ENCODE assay signal across 20 mouse cellular contexts in the genomic region with DNA sequence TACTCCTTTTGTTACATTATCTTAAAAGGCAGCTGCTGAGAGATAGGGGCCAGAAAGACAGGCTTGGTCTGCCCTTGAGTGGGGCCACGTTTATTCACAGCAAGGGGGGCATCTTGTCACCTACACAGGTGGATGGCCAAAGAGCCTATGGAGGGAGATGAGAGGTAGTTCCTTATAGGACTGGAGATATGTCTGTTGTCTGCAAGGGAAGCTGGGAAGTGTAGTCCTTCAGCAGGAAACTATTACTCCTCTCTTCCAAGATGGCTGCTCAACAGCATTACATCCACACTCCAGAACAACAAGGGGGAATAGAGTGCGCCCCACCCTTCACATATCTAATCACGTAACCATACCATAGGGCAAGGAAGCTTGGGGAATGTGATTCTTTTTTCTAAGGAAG. TPM values are rescaled to one million over a fixed set of nuclear protein-coding genes. Genes with fewer than 3 reads are reported as not detected.
DNase-seq lines count a peak whose midpoint lies in the region; ATAC-seq and TF ChIP-seq lines count a peak whose summit lies in the region.
"Had no signal": no experiment of that assay in that cellular context is flagged by ENCODE, and none has a peak within 500 bp of the region (broad histone marks: within the 10 kb centered on the region; RNA-seq: fewer than 3 reads in every experiment).

No protein-coding gene starts in this region.

- no peaks in the 10 kb centered on the region for H3K9me3 ChIP-seq in hindbrain, postnatal 0 days (ENCODE audit: low read length)
- H3K9me3 ChIP-seq in hindbrain, embryonic 16.5 days (ENCODE audit: control insufficient read depth, low read length) = no peaks in the 10 kb centered on the region
- no peaks in the 10 kb centered on the region for H3K9me3 ChIP-seq in liver, embryonic 15.5 days (replicated peaks)
- no peaks in the 10 kb centered on the region for H3K9me3 ChIP-seq in MEL (replicated peaks; ENCODE audit: insufficient read depth, low read length)
- H3K9me3 ChIP-seq: embryonic facial prominence, embryonic 10.5 days; forebrain, embryonic 15.5 days; heart, embryonic 13.5 days; hindbrain, embryonic 15.5 days had no signal

- H3K4me3 ChIP-seq in hindbrain, postnatal 0 days (ENCODE audit: low read length) = no peak overlapping the region
- no peak overlapping the region for H3K4me3 ChIP-seq in hindbrain, embryonic 16.5 days (ENCODE audit: low read length)
- no peak overlapping the region for H3K4me3 ChIP-seq in liver, embryonic 15.5 days (replicated peaks)
- H3K4me3 ChIP-seq in MEL (ENCODE audit: control insufficient read depth in 1 of 2, insufficient read depth in 1 of 2, low read depth in 2 of 2, low read length in 2 of 2) = no peak overlapping the region
- H3K4me3 ChIP-seq: embryonic facial prominence, embryonic 10.5 days; forebrain, embryonic 15.5 days; heart, embryonic 13.5 days; hindbrain, embryonic 15.5 days had no signal

- no peaks in the 10 kb centered on the region for H3K79me2 ChIP-seq in MEL (ENCODE audit: control insufficient read depth, insufficient read depth, low read length, poor library complexity)

- ATAC-seq in hindbrain, postnatal 0 days = no peak
- no peak for ATAC-seq in hindbrain, embryonic 16.5 days
- ATAC-seq in liver, embryonic 15.5 days (ENCODE audit: insufficient read depth) = no peak
- ATAC-seq: forebrain, embryonic 15.5 days; Patski had no signal

- H3K4me2 ChIP-seq in hindbrain, postnatal 0 days (ENCODE audit: low read depth, low read length) = no peak overlapping the region
- no peak overlapping the region for H3K4me2 ChIP-seq in hindbrain, embryonic 16.5 days (ENCODE audit: low read length)
- no peak overlapping the region for H3K4me2 ChIP-seq in liver, embryonic 15.5 days
- H3K4me2 ChIP-seq: forebrain, embryonic 15.5 days; heart, embryonic 13.5 days; hindbrain, embryonic 15.5 days had no signal

- no peak for TF ChIP-seq POLR2A in MEL (IDR thresholded peaks at IDR 0.05; ENCODE audit: control insufficient read depth in 1 of 2, insufficient read depth in 1 of 2, low read depth in 1 of 2, low read length in 2 of 2, poor library complexity in 1 of 2)
- TF ChIP-seq POLR2A in brain, embryonic 14.5 days (IDR thresholded peaks at IDR 0.05; ENCODE audit: borderline replicate concordance, extremely low read depth, insufficient read depth, insufficient read length, poor library complexity, severe bottlenecking) = no peak

- no peak overlapping the region for H3K27ac ChIP-seq in hindbrain, postnatal 0 days
- no peak overlapping the region for H3K27ac ChIP-seq in hindbrain, embryonic 16.5 days (ENCODE audit: low read depth, low read length)
- peak overlapping the region; percentile 78 for H3K27ac ChIP-seq in liver, embryonic 15.5 days (replicated peaks)
- H3K27ac ChIP-seq in MEL (ENCODE audit: control insufficient read depth, low read depth, low read length) = no peak overlapping the region
- H3K27ac ChIP-seq: embryonic facial prominence, embryonic 10.5 days; forebrain, embryonic 15.5 days; heart, embryonic 13.5 days; hindbrain, embryonic 15.5 days had no signal

- peak; percentile 5 for DNase-seq in hindbrain, postnatal 0 days (ENCODE audit: low spot score)
- DNase-seq in liver = no peak
- no peak for DNase-seq in MEL (ENCODE audit: low read depth, low spot score)
- peak; percentile 22 for DNase-seq in brain, embryonic 14.5 days (ENCODE audit: low read depth)
- no peak for DNase-seq in adrenal gland, adult 18-20 months (ENCODE audit: low spot score in 2 of 2)
- no peak for DNase-seq in right cerebral cortex, postnatal 14 days
- DNase-seq: adrenal gland, postnatal 10 days; cerebellum, adult 2 months; cerebellum, postnatal 10 days; gastrocnemius, postnatal 36 days; heart, postnatal 36 days had no signal

- no peak overlapping the region for H3K9ac ChIP-seq in hindbrain, postnatal 0 days (replicated peaks; ENCODE audit: low read length)
- H3K9ac ChIP-seq in hindbrain, embryonic 16.5 days (ENCODE audit: low read depth, low read length) = no peak overlapping the region
- H3K9ac ChIP-seq in liver, embryonic 15.5 days = no peak overlapping the region
- no peak overlapping the region for H3K9ac ChIP-seq in MEL (ENCODE audit: control insufficient read depth, low read depth, low read length, poor library complexity, severe bottlenecking)
- H3K9ac ChIP-seq: forebrain, embryonic 15.5 days; heart, embryonic 13.5 days; hindbrain, embryonic 15.5 days had no signal

- no peak for TF ChIP-seq RAD21 in MEL (IDR thresholded peaks at IDR 0.05; ENCODE audit: low read depth, low read length)

- no peaks in the 10 kb centered on the region for H3K36me3 ChIP-seq in hindbrain, postnatal 0 days (ENCODE audit: insufficient read depth, low read length)
- no peaks in the 10 kb centered on the region for H3K36me3 ChIP-seq in hindbrain, embryonic 16.5 days (ENCODE audit: control insufficient read depth, insufficient read depth, low read length)
- no peaks in the 10 kb centered on the region for H3K36me3 ChIP-seq in liver, embryonic 15.5 days (replicated peaks)
- peaks cover 0 to 9% of the 10 kb centered on the region in 2 experiments; a peak in 2 of 4 replicates for H3K36me3 ChIP-seq in MEL (ENCODE audit: control insufficient read depth in 1 of 2, insufficient read depth in 2 of 2, low read length in 2 of 2)
- H3K36me3 ChIP-seq: embryonic facial prominence, embryonic 10.5 days; forebrain, embryonic 15.5 days; heart, embryonic 13.5 days; hindbrain, embryonic 15.5 days had no signal

- 71% methylated on average over 3 of the region's 3 CpGs for WGBS in hindbrain, postnatal 0 days
- WGBS in hindbrain, embryonic 16.5 days = 79% methylated on average over 3 of the region's 3 CpGs
- WGBS in liver, embryonic 15.5 days (ENCODE audit: insufficient replicate concordance) = 45% methylated on average over 3 of the region's 3 CpGs

- TF ChIP-seq EP300 in MEL (IDR thresholded peaks at IDR 0.05; ENCODE audit: low read depth in 1 of 2, low read length in 2 of 2) = no peak

- no peaks in the 10 kb centered on the region for H3K4me1 ChIP-seq in hindbrain, postnatal 0 days (ENCODE audit: insufficient read depth, low read length)
- no peaks in the 10 kb centered on the region for H3K4me1 ChIP-seq in hindbrain, embryonic 16.5 days (ENCODE audit: control insufficient read depth, insufficient read depth, low read depth, low read length)
- peaks cover 84% of the 10 kb centered on the region for H3K4me1 ChIP-seq in liver, embryonic 15.5 days (replicated peaks)
- peaks cover 0 to 13% of the 10 kb centered on the region in 2 experiments; a peak in 2 of 4 replicates for H3K4me1 ChIP-seq in MEL (ENCODE audit: control insufficient read depth in 1 of 2, insufficient read depth in 2 of 2, low read length in 2 of 2)
- H3K4me1 ChIP-seq: forebrain, embryonic 15.5 days had no signal

- H3K27me3 ChIP-seq in hindbrain, postnatal 0 days (ENCODE audit: insufficient read depth, low read length) = no peaks in the 10 kb centered on the region
- no peaks in the 10 kb centered on the region for H3K27me3 ChIP-seq in hindbrain, embryonic 16.5 days (replicated peaks; ENCODE audit: control insufficient read depth, insufficient read depth, low read length)
- H3K27me3 ChIP-seq in liver, embryonic 15.5 days = 0 out of 2 replicates have a peak, but pooled peaks cover 5% of the 10 kb centered on the region
- H3K27me3 ChIP-seq in MEL (ENCODE audit: control insufficient read depth in 1 of 2, insufficient read depth in 2 of 2, low read length in 2 of 2) = no peaks in the 10 kb centered on the region; a peak in 1 of 4 replicates
- H3K27me3 ChIP-seq: forebrain, embryonic 15.5 days; Patski had no signal

- no peak for TF ChIP-seq CTCF in hindbrain, postnatal 0 days (IDR thresholded peaks at IDR 0.05; ENCODE audit: low read depth)
- no peak for TF ChIP-seq CTCF in MEL (IDR thresholded peaks at IDR 0.05 in 2 of 3, conservative IDR thresholded peaks at IDR 0.05 in 1 of 3; ENCODE audit: control insufficient read depth in 1 of 3, insufficient read depth in 1 of 3, low read depth in 2 of 3, low read length in 3 of 3, poor library complexity in 1 of 3, severe bottlenecking in 1 of 3)
- TF ChIP-seq CTCF in brain, embryonic 14.5 days (IDR thresholded peaks at IDR 0.05; ENCODE audit: borderline replicate concordance, extremely low read depth, insufficient read depth, insufficient read length) = no peak

RNA-seq across cellular contexts. Expression of a gene that starts 1.9 kb away (rescaled TPM):
- 0.25 and 2.1 TPM in 2 replicates for total RNA-seq in hindbrain, postnatal 0 days (2014; rRNA removed)
- polyA plus RNA-seq in hindbrain, postnatal 0 days (2015; fragmentation: Nextera tagmentation; extraction: Ambion mirVana) = 0.45 and 0.66 TPM in 2 replicates
- 0.49 and 0.80 TPM in 2 replicates for polyA plus RNA-seq in hindbrain, embryonic 16.5 days (2015; fragmentation: Nextera tagmentation; extraction: Ambion mirVana)
- 0.99 and 1.5 TPM in 2 replicates for polyA plus RNA-seq in liver, embryonic 15.5 days (2015; fragmentation: Nextera tagmentation; extraction: Ambion mirVana)
- 0.08 TPM in 1 of 2 replicates, not detected in the other for total RNA-seq in MEL (2012; rRNA removed)
- under 1 TPM in 1 of 2 experiments, not detected in 1; 0.03 TPM for polyA plus RNA-seq in MEL (2012; ENCODE audit: insufficient read depth in 1 of 2, insufficient read length in 2 of 2, low read depth in 1 of 2, low replicate concordance in 2 of 2, missing spikeins in 1 of 2)
- 0.44 and 1.4 TPM in 2 replicates for polyA plus RNA-seq in brain, embryonic 14.5 days (2012; rRNA removed)
- total RNA-seq in adrenal gland, adult 18-20 months (2021) = under 1 TPM; 0.20 to 0.32 TPM
- total RNA-seq: gastrocnemius, adult 8-10 months; gastrocnemius, postnatal 36 days had no signal
- polyA plus RNA-seq: C2C12 had no signal

RNA-seq across cellular contexts. Expression of a gene that starts 2.7 kb away (rescaled TPM):
- total RNA-seq in hindbrain, postnatal 0 days (2014; rRNA removed) = 13.6 and 25.6 TPM in 2 replicates
- 96.1 and 96.8 TPM in 2 replicates for polyA plus RNA-seq in hindbrain, postnatal 0 days (2015; fragmentation: Nextera tagmentation; extraction: Ambion mirVana)
- polyA plus RNA-seq in hindbrain, embryonic 16.5 days (2015; fragmentation: Nextera tagmentation; extraction: Ambion mirVana) = 82.8 and 95.8 TPM in 2 replicates
- polyA plus RNA-seq in liver, embryonic 15.5 days (2015; fragmentation: Nextera tagmentation; extraction: Ambion mirVana) = 138 and 140 TPM in 2 replicates
- total RNA-seq in MEL (2012; rRNA removed) = 12.2 and 16.9 TPM in 2 replicates
- 10 to 100 TPM in 1 of 2 experiments, not detected in 1; 44.9 TPM for polyA plus RNA-seq in MEL (2012; ENCODE audit: insufficient read depth in 1 of 2, insufficient read length in 2 of 2, low read depth in 1 of 2, low replicate concordance in 2 of 2, missing spikeins in 1 of 2)
- 55.3 and 57.0 TPM in 2 replicates for polyA plus RNA-seq in brain, embryonic 14.5 days (2012; rRNA removed)
- total RNA-seq in adrenal gland, adult 18-20 months (2021) = 10 to 100 TPM; 39.2 to 40.4 TPM

RNA-seq across cellular contexts. Expression of a gene that starts 19.1 kb away (rescaled TPM):
- total RNA-seq in hindbrain, postnatal 0 days (2014; rRNA removed) = 1.2 and 19.5 TPM in 2 replicates
- 2.4 and 2.6 TPM in 2 replicates for polyA plus RNA-seq in hindbrain, postnatal 0 days (2015; fragmentation: Nextera tagmentation; extraction: Ambion mirVana)
- polyA plus RNA-seq in hindbrain, embryonic 16.5 days (2015; fragmentation: Nextera tagmentation; extraction: Ambion mirVana) = 3.2 and 3.3 TPM in 2 replicates
- polyA plus RNA-seq in liver, embryonic 15.5 days (2015; fragmentation: Nextera tagmentation; extraction: Ambion mirVana) = 22.1 and 28.1 TPM in 2 replicates
- 8.3 and 8.6 TPM in 2 replicates for total RNA-seq in MEL (2012; rRNA removed)
- 10 to 100 TPM in 1 of 2 experiments, not detected in 1; 17.5 TPM for polyA plus RNA-seq in MEL (2012; ENCODE audit: insufficient read depth in 1 of 2, insufficient read length in 2 of 2, low read depth in 1 of 2, low replicate concordance in 2 of 2, missing spikeins in 1 of 2)
- polyA plus RNA-seq in brain, embryonic 14.5 days (2012; rRNA removed) = 1.8 and 2.1 TPM in 2 replicates
- 1 to 10 TPM; 2.0 to 2.7 TPM for total RNA-seq in adrenal gland, adult 18-20 months (2021)

RNA-seq across cellular contexts. Expression of a gene that starts 41.5 kb away (rescaled TPM):
- total RNA-seq in hindbrain, postnatal 0 days (2014; rRNA removed) = 0.58 TPM in 1 of 2 replicates, not detected in the other
- polyA plus RNA-seq in hindbrain, postnatal 0 days (2015; fragmentation: Nextera tagmentation; extraction: Ambion mirVana) = 0.29 TPM in 1 of 2 replicates, not detected in the other
- 0.31 and 0.32 TPM in 2 replicates for polyA plus RNA-seq in hindbrain, embryonic 16.5 days (2015; fragmentation: Nextera tagmentation; extraction: Ambion mirVana)
- polyA plus RNA-seq in liver, embryonic 15.5 days (2015; fragmentation: Nextera tagmentation; extraction: Ambion mirVana) = 0.54 and 0.84 TPM in 2 replicates
- total RNA-seq in MEL (2012; rRNA removed) = not detected in 2 replicates
- polyA plus RNA-seq in MEL (2012; ENCODE audit: insufficient read depth in 1 of 2, insufficient read length in 2 of 2, low read depth in 1 of 2, low replicate concordance in 2 of 2, missing spikeins in 1 of 2) = not detected
- polyA plus RNA-seq in brain, embryonic 14.5 days (2012; rRNA removed) = 2.5 and 2.9 TPM in 2 replicates
- total RNA-seq in adrenal gland, adult 18-20 months (2021) = 1 to 10 TPM; 1.8 to 3.3 TPM
- total RNA-seq: gastrocnemius, adult 8-10 months; heart, postnatal 36 days had no signal
- polyA plus RNA-seq: forebrain, embryonic 15.5 days had no signal

RNA-seq across cellular contexts. Expression of a gene that starts 53.2 kb away (rescaled TPM):
- total RNA-seq in hindbrain, postnatal 0 days (2014; rRNA removed) = 65.2 and 74.3 TPM in 2 replicates
- 55.3 and 55.7 TPM in 2 replicates for polyA plus RNA-seq in hindbrain, postnatal 0 days (2015; fragmentation: Nextera tagmentation; extraction: Ambion mirVana)
- 53.6 and 54.1 TPM in 2 replicates for polyA plus RNA-seq in hindbrain, embryonic 16.5 days (2015; fragmentation: Nextera tagmentation; extraction: Ambion mirVana)
- 64.3 and 76.1 TPM in 2 replicates for polyA plus RNA-seq in liver, embryonic 15.5 days (2015; fragmentation: Nextera tagmentation; extraction: Ambion mirVana)
- 69.6 and 71.4 TPM in 2 replicates for total RNA-seq in MEL (2012; rRNA removed)
- polyA plus RNA-seq in MEL (2012; ENCODE audit: insufficient read depth in 1 of 2, insufficient read length in 2 of 2, low read depth in 1 of 2, low replicate concordance in 2 of 2, missing spikeins in 1 of 2) = 10 to 100 TPM in 1 of 2 experiments, not detected in 1; 94.5 TPM
- polyA plus RNA-seq in brain, embryonic 14.5 days (2012; rRNA removed) = 35.2 and 41.2 TPM in 2 replicates
- total RNA-seq in adrenal gland, adult 18-20 months (2021) = 100 to 1,000 TPM; 218 to 327 TPM

Comparison
In these comparisons a context has a peak if more than half of its experiments do, and no peak if none do; other contexts are left out.
1. DNase-seq: peak in hindbrain, postnatal 0 days (single experiment) and brain, embryonic 14.5 days (single experiment); none in liver (single experiment), MEL (single experiment), adrenal gland, adult 18-20 months (0 of 2) and right cerebral cortex, postnatal 14 days (single experiment).